Mouse (Mus musculus) heart, adult 18-20 months (tissue): ENCODE data around the gene Setd1a. TPM values are rescaled to one million over a fixed set of nuclear protein-coding genes. Genes with fewer than 3 reads are reported as not detected.
"Not testable (repeated sequence)": the region's sequence is repeated elsewhere in the genome, so short reads cannot be mapped to it uniquely, and the experiment has no call there.

Experiments used
- DNase-seq, 2 experiments: peaks; one replicate each; pipeline ENCODE4 v3.0.0; 2021 to 2022; ENCODE audit warnings: mixed read lengths in 1 of 2
- total RNA-seq, 2 experiments: library from RNA; stranded (reverse); gene quantifications; 2 replicates each; pipeline ENCODE4 v1.2.3; 2021

Gene Setd1a
- total RNA-seq, 2 experiments from 2014 or later: 15.8 to 19.5 TPM

DNA sequence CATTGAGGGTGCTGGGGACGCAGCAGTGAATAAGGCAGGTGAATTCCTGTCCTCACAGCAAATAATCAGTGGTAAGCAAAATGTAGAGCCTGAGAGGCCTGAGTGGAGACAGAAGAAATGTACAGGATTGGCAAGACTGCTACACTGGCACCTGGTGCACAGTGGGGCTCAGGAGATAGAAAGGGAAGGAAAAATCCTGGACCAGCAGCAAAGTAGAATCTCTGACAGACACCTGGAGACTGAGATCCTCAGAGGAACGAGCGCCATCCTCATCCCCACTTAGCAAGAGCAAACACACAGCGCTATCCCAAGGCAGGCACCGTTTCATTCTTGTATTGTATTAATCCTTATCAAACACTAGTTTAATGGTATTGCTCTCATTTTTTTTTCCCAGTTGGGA lies 61.0 kb downstream of the Setd1a start:
- DNase-seq: no peak

DNA sequence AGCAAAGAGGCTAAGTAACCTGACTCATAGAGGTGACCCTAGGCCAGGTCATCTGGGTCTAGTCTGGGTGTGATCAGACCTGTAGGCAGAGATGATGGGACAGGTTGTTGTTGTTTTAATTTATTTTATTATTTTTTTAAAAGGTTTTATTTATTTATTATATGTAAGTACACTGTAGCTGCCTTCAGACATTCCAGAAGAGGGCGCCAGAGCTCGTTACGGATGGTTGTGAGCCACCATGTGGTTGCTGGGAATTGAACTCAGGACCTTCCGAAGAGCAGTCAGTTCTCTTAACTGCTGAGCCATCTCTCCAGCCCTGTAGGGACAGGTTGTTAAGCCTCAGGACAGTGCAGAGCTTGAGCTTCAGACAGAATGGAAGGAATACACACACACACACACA lies 61.4 kb downstream of the Setd1a start:
- not testable (repeated sequence) for DNase-seq

DNA sequence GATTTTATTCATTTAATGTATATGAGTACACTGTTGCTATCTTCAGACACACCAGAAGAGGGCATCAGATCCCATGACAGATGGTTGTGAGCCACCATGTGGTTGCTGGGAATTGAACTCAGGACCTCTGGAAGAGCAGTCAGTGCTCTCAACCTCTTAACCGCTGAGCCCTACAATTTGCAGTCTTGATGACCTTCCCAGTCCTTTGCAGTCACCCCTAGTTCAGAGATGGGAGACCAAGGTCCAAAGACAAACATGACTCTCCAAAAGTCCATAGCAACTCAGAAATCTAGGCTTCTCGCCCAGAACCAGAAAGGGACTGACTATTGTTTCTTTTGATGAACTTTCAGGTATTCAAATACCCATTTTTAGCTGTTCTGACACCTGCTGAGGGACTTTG lies 63.6 kb downstream of the Setd1a start:
- DNase-seq: not testable (repeated sequence)

DNA sequence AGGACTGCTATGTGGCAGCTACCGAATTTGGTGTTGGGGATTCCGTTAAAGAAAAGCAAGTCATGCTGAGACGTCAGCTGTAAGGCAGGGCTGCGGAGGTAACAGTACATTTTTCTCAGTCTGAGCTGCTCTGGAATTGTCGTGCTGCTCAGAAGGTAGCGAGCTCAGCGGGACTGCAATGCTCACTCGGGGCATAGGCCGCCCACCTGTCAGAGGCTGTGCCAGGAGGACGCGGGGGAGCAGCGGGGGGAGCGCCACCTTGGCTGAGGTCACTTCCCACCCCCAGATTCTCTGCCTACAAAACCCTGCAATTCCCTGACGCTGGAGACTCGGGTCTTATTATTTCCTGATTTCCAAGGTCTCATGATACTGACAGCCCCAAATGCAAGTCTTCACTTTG lies 64.4 kb downstream of the Setd1a start:
- peak in 1 of 2 experiments; percentile 55 for DNase-seq

DNA sequence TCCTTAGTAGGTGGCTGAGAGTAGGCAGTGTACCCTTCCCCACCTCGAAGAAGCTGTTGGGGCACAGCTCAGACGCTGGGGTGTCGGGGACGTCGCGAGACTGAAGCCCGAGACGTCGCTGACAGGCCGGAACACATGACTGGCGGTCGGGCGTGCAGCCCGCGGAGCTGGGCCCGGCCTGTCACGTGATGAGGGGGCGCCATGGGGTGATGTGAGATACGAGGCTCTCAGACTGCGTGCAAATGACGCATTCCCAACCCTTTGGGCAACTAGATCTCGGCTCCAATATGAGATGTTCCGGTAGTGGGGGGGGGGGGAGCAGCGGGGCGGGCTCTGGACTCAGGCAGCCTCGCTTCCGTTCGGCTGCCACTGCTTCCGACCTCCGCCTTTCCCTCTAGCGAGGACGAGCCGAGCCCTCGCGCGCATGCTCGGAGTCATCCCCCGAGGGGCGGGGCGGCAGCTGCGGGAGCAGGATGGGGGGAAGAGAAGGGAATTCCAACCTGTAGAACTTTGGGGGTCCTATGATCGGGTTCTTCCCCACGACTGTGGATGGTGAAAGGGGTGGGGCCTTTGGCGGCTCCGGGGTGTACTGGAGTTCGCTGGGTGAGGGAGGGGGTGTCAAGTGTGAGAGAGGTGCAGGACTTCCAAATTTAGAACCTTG lies 65.0 kb downstream of the Setd1a start:
- DNase-seq: peak; percentile 95 to 96

DNA sequence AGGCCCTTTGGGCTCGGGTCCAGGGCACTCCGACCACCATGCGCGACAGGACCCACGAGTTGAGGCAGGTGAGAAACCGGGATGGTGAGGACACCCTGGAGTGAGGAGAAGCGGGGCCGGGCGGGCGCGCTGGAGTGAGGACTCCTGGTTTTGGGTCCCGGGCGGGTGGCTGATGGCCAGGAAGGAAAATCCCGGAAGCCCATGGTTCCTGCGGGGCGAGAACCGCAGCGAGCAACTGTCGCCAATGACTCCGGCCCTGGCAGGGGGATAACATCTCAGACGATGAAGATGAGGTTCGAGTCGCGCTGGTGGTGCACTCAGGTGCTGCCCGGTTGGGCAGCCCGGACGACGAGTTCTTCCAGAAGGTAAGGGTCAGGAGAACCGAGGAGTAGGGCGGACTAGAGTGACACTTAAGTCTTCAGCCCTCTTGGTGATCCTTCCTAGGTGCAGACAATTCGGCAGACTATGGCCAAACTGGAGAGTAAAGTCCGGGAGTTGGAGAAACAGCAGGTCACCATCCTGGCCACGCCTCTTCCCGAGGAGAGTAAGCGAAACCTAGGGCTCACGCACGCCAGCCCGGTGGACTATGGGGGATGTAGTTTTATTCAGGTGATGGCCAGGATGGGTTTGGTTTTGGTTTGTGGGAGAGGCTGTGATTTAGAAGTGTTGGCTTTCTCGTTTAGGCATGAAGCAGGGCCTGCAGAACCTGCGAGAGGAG lies 65.7 kb downstream of the Setd1a start:
- DNase-seq: peak; percentile 88 to 90

Other genes starting within 250 kb of the Setd1a start
- gene Tmem265, start 215.3 kb upstream of the Setd1a start, total RNA-seq: not detected
- 10 to 100 TPM; 14.9 to 16.4 TPM for gene Phkg2, start 203.3 kb upstream of the Setd1a start, total RNA-seq
- gene Ccdc189, start 188.1 kb upstream of the Setd1a start, total RNA-seq: 10 to 100 TPM; 12.6 to 15.4 TPM
- gene Rnf40, start 187.9 kb upstream of the Setd1a start, total RNA-seq: 10 to 100 TPM; 41.0 to 42.8 TPM
- 10 to 100 TPM; 16.5 TPM for gene Zfp629, start 160.9 kb upstream of the Setd1a start, total RNA-seq
- 10 to 100 TPM; 34.1 to 35.4 TPM for gene Bcl7c, start 67.7 kb upstream of the Setd1a start, total RNA-seq
- gene Ctf1, start 63.9 kb upstream of the Setd1a start, total RNA-seq: 1 to 10 TPM; 8.8 to 9.7 TPM
- gene Ctf2, start 44.5 kb upstream of the Setd1a start, total RNA-seq: not detected
- 1 to 10 TPM; 3.3 to 4.0 TPM for gene Fbxl19, start 32.1 kb upstream of the Setd1a start, total RNA-seq
- 10 to 100 TPM; 20.5 to 26.4 TPM for gene Orai3, start 6.9 kb upstream of the Setd1a start, total RNA-seq
- 1 to 10 TPM; 2.5 to 2.6 TPM for gene Gm49388, start 8.9 kb downstream of the Setd1a start, total RNA-seq
- 10 to 100 TPM; 10.8 to 13.9 TPM for gene Hsd3b7, start 23.9 kb downstream of the Setd1a start, total RNA-seq
- gene Stx4a, start 47.6 kb downstream of the Setd1a start, total RNA-seq: 10 to 100 TPM; 66.5 to 67.0 TPM
- under 1 TPM; 0.30 to 0.72 TPM for gene Stx1b, start 47.9 kb downstream of the Setd1a start, total RNA-seq
- gene Zfp646, start 99.6 kb downstream of the Setd1a start, total RNA-seq: 10 to 100 TPM; 16.7 to 17.9 TPM
- gene Zfp668, start 100.2 kb downstream of the Setd1a start, total RNA-seq: 1 to 10 TPM; 3.4 to 4.1 TPM
- gene Prss53, start 114.3 kb downstream of the Setd1a start, total RNA-seq: 1 to 10 TPM in 1 of 2 experiments, under 1 TPM in 1; 0.52 to 1.3 TPM
- gene Gm21974, start 118.8 kb downstream of the Setd1a start, total RNA-seq: under 1 TPM in 1 of 2 experiments, not detected in 1; 0.27 TPM
- gene Vkorc1, start 118.9 kb downstream of the Setd1a start, total RNA-seq: 10 to 100 TPM; 19.3 to 20.8 TPM
- gene Bckdk, start 127.4 kb downstream of the Setd1a start, total RNA-seq: 100 to 1,000 TPM; 119 to 128 TPM
- gene Kat8, start 135.8 kb downstream of the Setd1a start, total RNA-seq: 10 to 100 TPM; 14.1 to 14.6 TPM
- gene Prss8, start 153.4 kb downstream of the Setd1a start, total RNA-seq: under 1 TPM in 1 of 2 experiments, not detected in 1; 0.26 TPM
- 1 to 10 TPM; 8.5 to 9.3 TPM for gene Prss36, start 170.1 kb downstream of the Setd1a start, total RNA-seq
- gene Fus, start 190.8 kb downstream of the Setd1a start, total RNA-seq: 100 to 1,000 TPM; 108 to 156 TPM
- gene Pycard, start 217.2 kb downstream of the Setd1a start, total RNA-seq: 10 to 100 TPM in 1 of 2 experiments, 1 to 10 TPM in 1; 9.0 to 10.5 TPM
- gene Trim72, start 227.3 kb downstream of the Setd1a start, total RNA-seq: 100 to 1,000 TPM; 279 to 317 TPM